Mouse (Mus musculus): Measurements from ENCODE around the gene Hoxd11. TPM values are rescaled to one million over a fixed set of nuclear protein-coding genes. Genes with fewer than 3 reads are reported as not detected.

The Hoxd11 gene
- polyA plus RNA-seq, 1 experiment: not detected

- H3K36me3 ChIP-seq (ENCODE audit: control insufficient read depth, insufficient read depth, low read length): no peaks in the 10 kb centered on the region
- no peak overlapping the region for H3K27ac ChIP-seq (ENCODE audit: control insufficient read depth, insufficient read depth, low read length)
- H3K27me3 ChIP-seq (ENCODE audit: control insufficient read depth, insufficient read depth, low read length): peaks cover 20% of the 10 kb centered on the region
- WGBS: 6% methylated on average over 76 of the region's 78 CpGs
- no peak overlapping the region for H3K4me3 ChIP-seq (ENCODE audit: control insufficient read depth, insufficient read depth, low read length)
- H3K4me1 ChIP-seq (replicated peaks; ENCODE audit: control insufficient read depth, insufficient read depth, low read length): no peaks in the 10 kb centered on the region
- no peak for TF ChIP-seq CTCF (IDR thresholded peaks at IDR 0.05; ENCODE audit: borderline replicate concordance, control insufficient read depth, extremely low read depth, insufficient read depth, low read length, poor library complexity)
- no peak for TF ChIP-seq POLR2A (IDR thresholded peaks at IDR 0.05; ENCODE audit: control insufficient read depth, extremely low read depth, insufficient read depth, low read length, poor library complexity)
- no peak for DNase-seq
Observed at GRCm38 (mm10) chr2:74681594-74682531, 2.5 kb downstream of the Hoxd11 start.

- TF ChIP-seq CTCF (IDR thresholded peaks at IDR 0.05; ENCODE audit: borderline replicate concordance, control insufficient read depth, extremely low read depth, insufficient read depth, low read length, poor library complexity) (no peak), POLR2A (IDR thresholded peaks at IDR 0.05; ENCODE audit: control insufficient read depth, extremely low read depth, insufficient read depth, low read length, poor library complexity) (no peak)
- 9% methylated on average over 45 of the region's 51 CpGs for WGBS
- Histone ChIP-seq H3K36me3 (ENCODE audit: control insufficient read depth, insufficient read depth, low read length) (no peaks in the 10 kb centered on the region), H3K4me3 (ENCODE audit: control insufficient read depth, insufficient read depth, low read length) (no peak overlapping the region), H3K4me1 (replicated peaks; ENCODE audit: control insufficient read depth, insufficient read depth, low read length) (no peaks in the 10 kb centered on the region), H3K27me3 (ENCODE audit: control insufficient read depth, insufficient read depth, low read length) (peaks cover 24% of the 10 kb centered on the region), H3K27ac (ENCODE audit: control insufficient read depth, insufficient read depth, low read length) (no peak overlapping the region)
- no peak for DNase-seq
Observed at GRCm38 (mm10) chr2:74682796-74683195, 3.4 kb downstream of the Hoxd11 start.

DNA sequence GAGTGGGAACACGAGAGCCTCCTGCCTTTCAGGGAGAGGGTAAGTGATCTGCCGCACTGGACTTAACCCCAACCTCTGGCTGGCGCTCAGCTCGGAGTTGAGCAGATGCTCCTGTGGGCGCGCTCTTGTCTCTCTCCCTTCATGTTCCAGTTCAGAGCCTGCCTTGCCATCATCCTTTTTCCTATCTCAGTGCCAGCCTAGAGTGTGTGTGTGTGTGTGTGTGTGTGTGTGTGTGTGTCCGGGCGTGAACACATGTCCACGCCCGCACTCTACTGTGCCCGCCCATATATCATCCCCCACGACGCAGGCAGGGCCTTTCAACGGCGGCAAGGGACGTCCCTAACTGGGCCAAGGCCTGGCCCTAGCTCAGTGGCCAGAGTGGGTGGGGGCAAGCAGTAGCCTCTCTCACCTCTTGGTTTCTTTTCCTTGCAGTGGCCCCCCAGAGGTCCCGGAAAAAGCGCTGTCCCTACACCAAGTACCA, 4.2 kb downstream of the Hoxd11 start:
- TF ChIP-seq CTCF (IDR thresholded peaks at IDR 0.05; ENCODE audit: borderline replicate concordance, control insufficient read depth, extremely low read depth, insufficient read depth, low read length, poor library complexity): no peak
- TF ChIP-seq POLR2A (IDR thresholded peaks at IDR 0.05; ENCODE audit: control insufficient read depth, extremely low read depth, insufficient read depth, low read length, poor library complexity): no peak
- Histone ChIP-seq H3K27ac (ENCODE audit: control insufficient read depth, insufficient read depth, low read length) (no peak overlapping the region), H3K4me3 (ENCODE audit: control insufficient read depth, insufficient read depth, low read length) (no peak overlapping the region), H3K36me3 (ENCODE audit: control insufficient read depth, insufficient read depth, low read length) (no peaks in the 10 kb centered on the region), H3K4me1 (replicated peaks; ENCODE audit: control insufficient read depth, insufficient read depth, low read length) (no peaks in the 10 kb centered on the region), H3K27me3 (ENCODE audit: control insufficient read depth, insufficient read depth, low read length) (peaks cover 25% of the 10 kb centered on the region)
- 7% methylated on average over 18 of the region's 18 CpGs for WGBS
- DNase-seq: no peak

GRCm38 (mm10) chr2:74684106-74684505, 4.7 kb downstream of the Hoxd11 start:
- Histone ChIP-seq H3K36me3 (ENCODE audit: control insufficient read depth, insufficient read depth, low read length) (no peaks in the 10 kb centered on the region), H3K4me1 (replicated peaks; ENCODE audit: control insufficient read depth, insufficient read depth, low read length) (no peaks in the 10 kb centered on the region), H3K4me3 (ENCODE audit: control insufficient read depth, insufficient read depth, low read length) (no peak overlapping the region), H3K27ac (ENCODE audit: control insufficient read depth, insufficient read depth, low read length) (no peak overlapping the region), H3K27me3 (ENCODE audit: control insufficient read depth, insufficient read depth, low read length) (peaks cover 27% of the 10 kb centered on the region)
- WGBS: 13% methylated on average over 12 of the region's 12 CpGs
- TF ChIP-seq CTCF (IDR thresholded peaks at IDR 0.05; ENCODE audit: borderline replicate concordance, control insufficient read depth, extremely low read depth, insufficient read depth, low read length, poor library complexity): no peak
- TF ChIP-seq POLR2A (IDR thresholded peaks at IDR 0.05; ENCODE audit: control insufficient read depth, extremely low read depth, insufficient read depth, low read length, poor library complexity): no peak
- no peak for DNase-seq

- no peak overlapping the region for H3K27ac ChIP-seq (ENCODE audit: control insufficient read depth, insufficient read depth, low read length)
- H3K4me3 ChIP-seq (ENCODE audit: control insufficient read depth, insufficient read depth, low read length): no peak overlapping the region
- peaks cover 27% of the 10 kb centered on the region for H3K27me3 ChIP-seq (ENCODE audit: control insufficient read depth, insufficient read depth, low read length)
- H3K4me1 ChIP-seq (replicated peaks; ENCODE audit: control insufficient read depth, insufficient read depth, low read length): no peaks in the 10 kb centered on the region
- DNase-seq: no peak
- no peak for TF ChIP-seq POLR2A (IDR thresholded peaks at IDR 0.05; ENCODE audit: control insufficient read depth, extremely low read depth, insufficient read depth, low read length, poor library complexity)
- no peak for TF ChIP-seq CTCF (IDR thresholded peaks at IDR 0.05; ENCODE audit: borderline replicate concordance, control insufficient read depth, extremely low read depth, insufficient read depth, low read length, poor library complexity)
- H3K36me3 ChIP-seq (ENCODE audit: control insufficient read depth, insufficient read depth, low read length): no peaks in the 10 kb centered on the region
- WGBS: 30% methylated on average over 4 of the region's 4 CpGs
Observed at GRCm38 (mm10) chr2:74685059-74685603, 5.8 kb downstream of the Hoxd11 start.

DNA sequence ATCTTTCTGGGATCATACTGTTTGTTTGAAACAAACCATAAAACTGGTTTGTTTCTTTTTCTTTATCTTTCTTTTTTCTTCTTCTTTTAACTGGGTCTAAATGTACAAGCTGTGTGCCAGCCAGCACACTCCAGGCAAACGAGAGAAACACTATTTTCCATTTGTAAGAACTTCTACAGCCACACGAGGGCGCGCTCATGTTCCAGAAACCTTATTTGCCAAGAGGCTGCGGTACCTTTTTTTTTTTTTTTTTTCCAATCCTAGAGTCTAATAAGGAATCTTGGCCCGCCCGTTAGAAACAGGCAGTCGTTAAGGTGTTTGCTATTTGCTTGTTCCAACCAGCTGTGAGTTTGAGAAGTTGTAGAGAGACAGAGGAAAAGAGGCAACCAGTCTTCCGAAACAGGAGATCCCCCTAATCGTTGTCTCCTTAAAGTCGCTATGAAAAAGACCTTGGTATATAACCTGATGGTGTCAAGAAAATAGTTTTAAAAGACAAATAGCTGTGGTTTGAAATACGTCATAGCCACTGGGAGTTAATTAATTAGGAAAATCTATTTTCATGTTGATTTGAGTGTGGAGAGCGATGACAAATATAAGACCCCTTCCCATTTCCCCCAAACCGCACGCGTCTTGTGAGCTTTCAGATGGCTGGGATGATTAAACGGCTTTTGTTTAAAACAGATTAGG, 7.1 kb downstream of the Hoxd11 start:
- Histone ChIP-seq H3K27me3 (ENCODE audit: control insufficient read depth, insufficient read depth, low read length) (peaks cover 27% of the 10 kb centered on the region), H3K4me1 (replicated peaks; ENCODE audit: control insufficient read depth, insufficient read depth, low read length) (no peaks in the 10 kb centered on the region), H3K4me3 (ENCODE audit: control insufficient read depth, insufficient read depth, low read length) (no peak overlapping the region), H3K36me3 (ENCODE audit: control insufficient read depth, insufficient read depth, low read length) (no peaks in the 10 kb centered on the region), H3K27ac (ENCODE audit: control insufficient read depth, insufficient read depth, low read length) (no peak overlapping the region)
- DNase-seq: no peak
- no peak for TF ChIP-seq CTCF (IDR thresholded peaks at IDR 0.05; ENCODE audit: borderline replicate concordance, control insufficient read depth, extremely low read depth, insufficient read depth, low read length, poor library complexity)
- TF ChIP-seq POLR2A (IDR thresholded peaks at IDR 0.05; ENCODE audit: control insufficient read depth, extremely low read depth, insufficient read depth, low read length, poor library complexity): no peak
- WGBS: 15% methylated on average over 17 of the region's 17 CpGs
